25 mouse cellular contexts compared by ENCODE assay signal in the genomic region with DNA sequence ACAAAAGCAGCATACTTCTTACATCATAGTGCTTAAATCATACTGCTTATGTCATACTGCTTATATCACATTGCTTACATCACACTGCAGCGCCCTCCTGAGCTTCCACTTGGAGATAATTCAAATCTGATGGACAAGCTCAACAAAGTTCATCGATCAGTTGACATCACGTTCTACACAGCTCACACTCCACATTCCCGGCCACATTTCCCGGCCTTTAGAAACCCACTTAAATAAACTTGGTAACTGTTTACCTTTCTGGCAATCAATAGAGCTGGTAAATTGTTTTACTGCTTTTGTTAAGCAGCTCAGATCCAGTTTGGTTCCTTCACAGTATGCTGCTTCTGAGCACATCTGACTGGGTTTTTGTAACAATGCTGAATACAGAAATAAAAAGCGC.
DNase-seq lines count a peak whose midpoint lies in the region; ATAC-seq and TF ChIP-seq lines count a peak whose summit lies in the region.
"Had no signal": no experiment of that assay in that cellular context is flagged by ENCODE, and none has a peak within 500 bp of the region (broad histone marks: within the 10 kb centered on the region; RNA-seq: fewer than 3 reads in every experiment).

No protein-coding gene starts in this region.

- DNase-seq in liver, adult 2 months (ENCODE audit: extremely low read depth, low read depth, low spot score), result peak; percentile 75
- DNase-seq in ovary, postnatal 14 days (ENCODE audit: low spot score), result no peak
- DNase-seq in natural killer cell, adult 2 months (ENCODE audit: low spot score in 2 of 2), result no peak
- no peak for DNase-seq in thymus, adult 2 months
- DNase-seq: adrenal gland, adult 8-10 months; adrenal gland, postnatal 25 days; cerebellum, adult 18-20 months; cerebellum, adult 9-10 months; cerebellum, postnatal 14 days; gastrocnemius, postnatal 10 days; gastrocnemius, postnatal 36 days; heart, adult 2 months; heart, postnatal 14 days had no signal

- WGBS in liver, adult 2 months, result 22% methylated on average over 6 of the region's 6 CpGs
- 60% methylated on average over 6 of the region's 6 CpGs for WGBS in liver, embryonic 12.5 days (ENCODE audit: insufficient replicate concordance)
- WGBS in liver, embryonic 15.5 days (ENCODE audit: insufficient replicate concordance), result 39% methylated on average over 6 of the region's 6 CpGs
- WGBS in thymus, adult 2 months, result 63% methylated on average over 6 of the region's 6 CpGs

- no peaks in the 10 kb centered on the region for H3K9me3 ChIP-seq in liver, embryonic 12.5 days (replicated peaks)
- H3K9me3 ChIP-seq in liver, embryonic 15.5 days (replicated peaks), result no peaks in the 10 kb centered on the region
- H3K9me3 ChIP-seq: embryonic facial prominence, embryonic 10.5 days; forebrain, embryonic 12.5 days; heart, embryonic 10.5 days; hindbrain, embryonic 12.5 days; hindbrain, embryonic 15.5 days had no signal

- TF ChIP-seq POLR2A in liver, adult 2 months (IDR thresholded peaks at IDR 0.05; ENCODE audit: extremely low read depth, insufficient read depth, low read length), result no peak
- no peak for TF ChIP-seq POLR2A in thymus, adult 2 months (IDR thresholded peaks at IDR 0.05; ENCODE audit: control insufficient read depth, extremely low read depth, insufficient read depth, low read length, poor library complexity)

- no peaks in the 10 kb centered on the region for H3K27me3 ChIP-seq in liver, adult 2 months (ENCODE audit: control insufficient read depth, insufficient read depth, low read length)
- H3K27me3 ChIP-seq in liver, embryonic 12.5 days (replicated peaks), result no peaks in the 10 kb centered on the region
- H3K27me3 ChIP-seq in liver, embryonic 15.5 days, result no peaks in the 10 kb centered on the region
- no peaks in the 10 kb centered on the region for H3K27me3 ChIP-seq in thymus, adult 2 months (ENCODE audit: control insufficient read depth, insufficient read depth, low read length)
- H3K27me3 ChIP-seq: embryonic facial prominence, embryonic 13.5 days; forebrain, embryonic 12.5 days; heart, embryonic 13.5 days; hindbrain, embryonic 12.5 days; hindbrain, embryonic 15.5 days had no signal

- peak; percentile 51; the same call in 1 of the 2 replicates for ATAC-seq in liver, embryonic 12.5 days
- ATAC-seq in liver, embryonic 15.5 days (ENCODE audit: insufficient read depth), result peak; percentile 67
- ATAC-seq: CD4-positive, CD25-positive, alpha-beta regulatory T cell, adult 4 months; forebrain, embryonic 16.5 days had no signal

- H3K36me3 ChIP-seq in liver, adult 2 months (ENCODE audit: control insufficient read depth, insufficient read depth, low read length), result no peaks in the 10 kb centered on the region
- no peaks in the 10 kb centered on the region for H3K36me3 ChIP-seq in liver, embryonic 12.5 days
- no peaks in the 10 kb centered on the region for H3K36me3 ChIP-seq in liver, embryonic 15.5 days (replicated peaks)
- H3K36me3 ChIP-seq in thymus, adult 2 months (ENCODE audit: control insufficient read depth, insufficient read depth, low read length), result no peaks in the 10 kb centered on the region
- H3K36me3 ChIP-seq: embryonic facial prominence, embryonic 10.5 days; embryonic facial prominence, embryonic 13.5 days; forebrain, embryonic 12.5 days; heart, embryonic 10.5 days; heart, embryonic 13.5 days; hindbrain, embryonic 12.5 days; hindbrain, embryonic 15.5 days had no signal

- no peak overlapping the region for H3K9ac ChIP-seq in liver, adult 2 months (ENCODE audit: low read depth, low read length)
- no peak overlapping the region for H3K9ac ChIP-seq in liver, embryonic 12.5 days
- no peak overlapping the region for H3K9ac ChIP-seq in liver, embryonic 15.5 days
- H3K9ac ChIP-seq: embryonic facial prominence, embryonic 13.5 days; forebrain, embryonic 12.5 days; heart, embryonic 13.5 days; hindbrain, embryonic 12.5 days; hindbrain, embryonic 15.5 days had no signal

- H3K4me3 ChIP-seq in liver, adult 2 months (ENCODE audit: insufficient read depth, low read depth, low read length), result no peak overlapping the region
- no peak overlapping the region for H3K4me3 ChIP-seq in liver, embryonic 12.5 days
- H3K4me3 ChIP-seq in liver, embryonic 15.5 days (replicated peaks), result no peak overlapping the region
- no peak overlapping the region for H3K4me3 ChIP-seq in thymus, adult 2 months (ENCODE audit: control insufficient read depth, insufficient read depth, low read length)
- H3K4me3 ChIP-seq: embryonic facial prominence, embryonic 10.5 days; embryonic facial prominence, embryonic 13.5 days; erythroblast, embryonic 14.5 days; forebrain, embryonic 12.5 days; heart, adult 2 months; heart, embryonic 10.5 days; heart, embryonic 13.5 days; hindbrain, embryonic 12.5 days; hindbrain, embryonic 15.5 days had no signal

- no peaks in the 10 kb centered on the region for H3K79me2 ChIP-seq in liver, adult 2 months (ENCODE audit: control insufficient read depth, insufficient read depth, low read length)

- H3K4me1 ChIP-seq in liver, adult 2 months (ENCODE audit: control insufficient read depth, insufficient read depth, low read length), result 0 out of 2 replicates have a peak, but pooled peaks cover 2% of the 10 kb centered on the region
- H3K4me1 ChIP-seq in liver, embryonic 12.5 days, result no peaks in the 10 kb centered on the region
- no peaks in the 10 kb centered on the region for H3K4me1 ChIP-seq in liver, embryonic 15.5 days (replicated peaks)
- no peaks in the 10 kb centered on the region for H3K4me1 ChIP-seq in thymus, adult 2 months (replicated peaks; ENCODE audit: control insufficient read depth, insufficient read depth, low read length)
- H3K4me1 ChIP-seq: embryonic facial prominence, embryonic 13.5 days; forebrain, embryonic 12.5 days; heart, embryonic 10.5 days; heart, embryonic 13.5 days; hindbrain, embryonic 12.5 days; hindbrain, embryonic 15.5 days had no signal

- no peak overlapping the region for H3K27ac ChIP-seq in liver, adult 2 months (replicated peaks; ENCODE audit: insufficient read depth, low read depth, low read length)
- H3K27ac ChIP-seq in liver, embryonic 12.5 days, result no peak overlapping the region
- no peak overlapping the region for H3K27ac ChIP-seq in liver, embryonic 15.5 days (replicated peaks)
- no peak overlapping the region for H3K27ac ChIP-seq in thymus, adult 2 months (ENCODE audit: control insufficient read depth, insufficient read depth, low read length)
- H3K27ac ChIP-seq: embryonic facial prominence, embryonic 10.5 days; embryonic facial prominence, embryonic 13.5 days; forebrain, embryonic 12.5 days; heart, adult 2 months; heart, embryonic 10.5 days; heart, embryonic 13.5 days; hindbrain, embryonic 12.5 days; hindbrain, embryonic 15.5 days had no signal

- no peak for TF ChIP-seq CTCF in liver, adult 2 months (IDR thresholded peaks at IDR 0.05; ENCODE audit: low read depth, low read length)
- TF ChIP-seq CTCF in thymus, adult 2 months (IDR thresholded peaks at IDR 0.05; ENCODE audit: borderline replicate concordance, control insufficient read depth, extremely low read depth, insufficient read depth, low read length, poor library complexity), result no peak

- no peak overlapping the region for H3K4me2 ChIP-seq in liver, embryonic 12.5 days
- no peak overlapping the region for H3K4me2 ChIP-seq in liver, embryonic 15.5 days
- H3K4me2 ChIP-seq: embryonic facial prominence, embryonic 13.5 days; forebrain, embryonic 12.5 days; heart, embryonic 13.5 days; hindbrain, embryonic 12.5 days; hindbrain, embryonic 15.5 days had no signal
